Mouse (Mus musculus) liver, embryonic 13.5 days (tissue): ENCODE results near the gene Ctla2b. TPM values are rescaled to one million over a fixed set of nuclear protein-coding genes. Genes with fewer than 3 reads are reported as not detected.

Source experiments
- polyA plus RNA-seq: library from polyadenylated mRNA; unstranded; fragments of >200 nt; fragmentation: Nextera tagmentation; extraction: Ambion mirVana; gene quantifications from 2 replicates; pipeline ENCODE4 v1.2.1, GENCODE M21; 2015

Gene Ctla2b
- polyA plus RNA-seq, 1 experiment from 2014 or later: 5.6 TPM

Other genes starting within 250 kb of the Ctla2b start
- gene BC051665, start 111.1 kb downstream of the Ctla2b start, polyA plus RNA-seq: not detected in 2 replicates
- gene Ctsll3, start 94.6 kb downstream of the Ctla2b start, polyA plus RNA-seq: not detected in 2 replicates
- 0.12 TPM in 1 of 2 replicates, not detected in the other for gene 4930486L24Rik, start 33.0 kb downstream of the Ctla2b start, polyA plus RNA-seq
- gene Gm49392, start 553 bp downstream of the Ctla2b start, polyA plus RNA-seq: 0.14 and 0.16 TPM in 2 replicates
- not detected in 2 replicates for gene Tpbpb, start 7.4 kb upstream of the Ctla2b start, polyA plus RNA-seq
- not detected in 2 replicates for gene Gm49393, start 38.1 kb upstream of the Ctla2b start, polyA plus RNA-seq
- gene Gm49391, start 39.1 kb upstream of the Ctla2b start, polyA plus RNA-seq: 2.2 and 3.9 TPM in 2 replicates
- 32.7 and 35.5 TPM in 2 replicates for gene Ctla2a, start 39.2 kb upstream of the Ctla2b start, polyA plus RNA-seq
- not detected in 2 replicates for gene Tpbpa, start 44.5 kb upstream of the Ctla2b start, polyA plus RNA-seq
- not detected in 2 replicates for gene Ctsj, start 108.5 kb upstream of the Ctla2b start, polyA plus RNA-seq
- gene Ctsq, start 143.2 kb upstream of the Ctla2b start, polyA plus RNA-seq: not detected in 2 replicates